Mouse (Mus musculus) neural tube, embryonic 10.5 days (tissue): ENCODE results near the gene Aqp3.

Experiments used
- DNase-seq: peaks from one replicate; pipeline ENCODE4 v3.0.0-alpha.2; 2017; ENCODE audit warnings: low spot score; ENCODE audit errors: extremely low spot score

Aqp3 gene

DNA sequence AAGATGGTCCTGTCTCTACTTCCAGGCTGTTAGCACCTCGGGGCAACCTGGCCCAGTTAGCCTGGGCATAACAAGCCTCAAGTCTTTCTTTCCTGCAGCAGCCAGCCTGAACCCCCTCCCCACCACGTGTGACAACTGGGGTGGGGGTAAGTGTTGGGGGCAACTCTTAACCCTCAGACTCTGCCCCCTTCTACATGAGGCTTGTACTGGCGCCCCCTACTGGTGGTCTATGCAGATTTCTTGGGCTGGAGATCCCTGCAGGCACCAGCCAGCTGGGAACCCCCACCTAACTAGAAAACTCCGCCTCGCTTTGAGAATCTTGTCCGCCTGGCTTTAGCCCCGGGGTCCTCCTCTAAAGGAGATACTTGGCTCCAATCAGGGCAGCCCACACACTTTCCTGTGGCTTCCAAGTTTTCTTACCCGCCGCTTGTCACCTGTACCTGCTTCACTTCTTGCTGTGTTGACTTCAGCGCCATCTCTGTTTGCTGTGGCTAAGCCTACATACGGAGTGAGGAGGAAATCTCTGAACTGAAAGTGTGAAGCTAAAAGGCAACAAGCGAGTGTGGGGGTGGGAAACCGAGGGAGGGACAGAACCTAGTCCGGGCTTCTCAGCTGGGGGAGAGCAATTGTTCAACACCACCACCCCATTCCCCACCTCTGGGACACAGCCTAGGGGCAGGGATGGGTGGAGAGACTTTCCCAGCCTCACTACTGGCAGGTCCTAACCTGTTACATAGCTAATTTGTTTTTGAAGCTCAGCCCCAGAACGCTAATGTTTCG is 33.9 kb downstream of the Aqp3 start:
- DNase-seq, result peak; percentile 48

DNA sequence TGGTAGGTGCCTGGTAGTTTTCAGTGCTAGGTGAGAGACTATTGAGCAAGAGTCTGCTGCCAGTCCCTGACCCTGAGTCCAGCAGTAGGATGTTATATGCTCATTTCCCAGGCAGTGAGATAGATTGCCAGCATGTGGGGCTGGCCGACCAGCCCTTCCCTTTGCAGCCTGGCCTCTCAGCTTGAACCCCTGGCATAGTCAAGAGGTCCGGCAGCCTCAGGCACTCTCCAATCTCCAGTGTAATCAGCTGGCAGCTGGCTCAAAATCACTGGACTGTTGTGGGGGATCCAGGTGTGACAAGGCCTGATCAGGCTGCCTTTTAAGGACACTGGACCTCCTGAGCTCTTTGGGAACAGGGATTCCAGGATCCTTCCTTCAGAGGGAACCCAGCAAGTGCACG is 34.6 kb downstream of the Aqp3 start:
- DNase-seq, result no peak

DNA sequence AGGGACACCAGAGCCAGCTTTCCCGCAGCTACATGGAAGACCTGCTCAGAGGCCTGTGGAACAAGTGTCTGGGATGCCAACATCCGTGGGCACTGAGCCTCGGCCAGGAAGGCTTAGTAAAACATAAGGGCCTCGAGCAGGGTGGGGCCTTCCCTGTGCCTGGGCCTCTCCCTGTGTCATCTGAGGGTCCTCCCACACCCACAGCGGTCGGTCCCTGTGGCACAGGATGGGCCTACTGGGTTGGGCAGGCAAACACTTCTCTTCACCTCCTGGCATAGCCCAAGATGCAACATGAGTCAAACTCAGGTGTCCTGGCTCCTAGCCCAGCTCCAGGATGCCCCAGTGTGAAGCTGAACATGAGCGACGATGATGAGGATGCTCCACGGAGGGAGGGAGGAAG is 40.6 kb downstream of the Aqp3 start:
- DNase-seq, result no peak

DNA sequence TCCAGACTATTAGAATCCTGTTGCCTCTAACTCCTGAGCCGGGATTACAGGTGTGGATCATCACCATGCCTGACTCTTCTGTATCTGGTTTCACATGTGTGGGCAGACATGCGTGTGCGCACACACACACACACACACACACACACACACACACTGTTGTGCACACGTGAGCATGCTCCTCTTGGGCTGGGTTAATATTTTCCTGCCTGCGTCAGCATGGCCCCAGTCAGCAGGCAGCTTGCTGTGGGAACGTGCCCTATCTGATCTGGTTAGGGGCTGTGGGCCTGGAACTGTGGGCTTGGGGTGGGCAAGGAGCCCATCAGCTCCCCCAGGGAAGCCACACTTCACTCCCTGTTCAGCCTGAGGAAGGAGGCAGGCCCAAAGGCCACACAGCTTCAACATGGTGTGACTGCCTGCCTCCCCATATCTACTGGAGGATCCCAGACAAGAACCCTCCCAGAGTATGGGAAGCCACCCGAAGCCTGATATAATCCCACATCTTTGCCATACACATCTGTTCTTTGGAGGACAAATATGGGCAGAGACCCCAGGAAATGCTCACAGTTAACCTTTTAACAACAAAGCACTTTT is 41.1 kb downstream of the Aqp3 start:
- DNase-seq, result no peak

DNA sequence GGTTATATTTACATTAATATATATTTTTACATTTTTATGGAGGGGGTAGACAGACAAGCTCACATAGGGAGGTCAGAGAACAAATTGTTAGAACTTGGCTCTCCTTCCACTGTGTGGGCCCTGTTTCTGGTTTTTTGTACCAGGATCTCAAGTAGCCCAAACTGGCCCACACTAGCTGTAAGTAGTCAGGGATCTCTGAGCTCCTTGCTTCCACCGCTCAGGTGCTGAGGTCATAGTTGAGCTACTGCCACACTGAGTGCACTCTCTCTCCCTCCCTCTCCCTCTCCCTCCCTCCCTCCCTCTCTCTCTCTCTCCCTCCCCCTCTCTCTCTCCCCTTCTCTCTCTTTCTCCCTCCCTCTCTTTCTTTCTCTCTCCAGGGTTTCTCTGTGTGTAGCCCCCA is 41.7 kb downstream of the Aqp3 start:
- DNase-seq, result no peak

DNA sequence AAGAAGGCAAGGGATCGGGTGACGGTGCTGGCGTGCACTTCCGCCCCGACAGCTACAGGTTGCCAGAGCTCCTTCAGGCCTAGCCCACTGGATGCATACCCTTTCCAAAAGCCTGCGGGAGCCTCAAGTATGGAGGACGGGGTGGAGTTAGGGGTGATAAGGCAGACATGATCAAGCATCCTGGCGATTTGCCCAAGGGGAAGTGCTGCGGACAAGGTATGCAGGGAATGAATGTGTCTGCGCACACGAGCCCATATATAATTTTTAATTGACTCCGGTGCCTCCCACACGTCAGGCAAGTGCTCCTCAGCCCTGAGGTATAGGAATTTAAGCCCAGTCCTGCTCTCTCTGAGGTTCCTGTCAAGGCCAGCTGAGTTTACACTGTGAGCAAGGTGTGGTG is 42.9 kb downstream of the Aqp3 start:
- DNase-seq, result no peak

DNA sequence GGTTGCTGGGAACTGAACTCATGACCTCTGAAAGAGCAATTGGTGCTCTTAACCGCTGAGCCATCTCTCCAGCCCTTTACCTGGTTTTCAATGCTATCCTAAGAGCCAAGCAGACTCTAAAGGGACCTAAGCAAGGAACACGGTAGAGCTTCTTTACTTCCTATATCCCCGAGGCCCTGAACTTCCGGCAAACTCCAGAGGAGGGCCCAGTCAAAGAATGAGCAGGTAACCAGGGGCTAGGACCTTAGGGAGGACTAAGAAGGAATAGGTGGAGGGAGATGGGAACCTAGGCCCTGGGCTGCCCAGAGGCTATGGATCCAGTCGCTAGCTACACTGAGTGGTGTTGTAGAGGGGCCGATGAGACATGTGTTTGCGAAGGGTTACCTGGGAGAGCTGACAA is 46.2 kb downstream of the Aqp3 start:
- DNase-seq, result no peak

DNA sequence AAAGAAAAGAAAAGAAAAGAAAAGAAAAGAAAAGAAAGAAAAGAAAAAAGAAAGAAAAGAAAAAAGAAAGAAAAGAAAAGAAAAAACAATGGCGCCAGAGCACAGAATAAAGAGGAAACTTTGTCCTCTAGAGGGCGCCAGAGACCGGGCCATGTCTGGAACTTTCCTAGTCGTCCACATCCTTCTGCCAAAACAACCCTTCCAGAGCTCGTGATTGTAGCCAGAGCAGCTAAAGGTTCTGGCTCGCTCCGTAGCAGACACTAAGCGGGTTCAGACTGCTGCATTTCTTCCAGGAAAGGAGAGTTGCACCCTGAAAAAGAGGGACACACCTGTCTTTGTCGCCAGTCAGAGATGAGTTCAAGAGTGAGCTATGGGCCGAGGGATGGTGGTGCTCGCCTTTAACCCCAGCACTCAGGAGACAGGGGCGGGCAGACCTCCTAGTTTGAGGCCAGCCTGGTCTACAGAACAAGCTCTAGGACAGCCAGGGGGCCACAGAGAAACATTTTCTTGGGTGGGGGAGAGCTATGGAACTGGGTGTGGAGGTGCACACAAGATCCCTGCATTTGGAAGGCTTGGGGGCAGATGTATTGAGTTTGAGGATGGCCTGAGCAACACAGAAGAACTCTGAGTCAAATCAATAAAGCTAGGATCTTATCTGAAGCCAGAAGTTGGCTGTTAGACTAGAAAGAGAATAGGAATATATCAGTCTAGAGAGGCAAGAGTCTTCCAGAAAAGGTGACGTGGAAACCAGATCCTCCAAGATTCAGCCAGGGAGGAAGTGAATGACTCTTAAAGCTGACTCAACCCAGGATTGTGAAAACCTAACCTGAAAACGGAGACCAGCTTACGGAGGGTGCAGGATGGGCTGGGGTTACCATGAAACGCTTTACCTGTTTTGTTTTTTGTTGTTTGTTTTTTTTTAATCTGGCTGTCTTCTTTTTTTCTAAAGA is 47.0 kb downstream of the Aqp3 start:
- peak; percentile 86 for DNase-seq

DNA sequence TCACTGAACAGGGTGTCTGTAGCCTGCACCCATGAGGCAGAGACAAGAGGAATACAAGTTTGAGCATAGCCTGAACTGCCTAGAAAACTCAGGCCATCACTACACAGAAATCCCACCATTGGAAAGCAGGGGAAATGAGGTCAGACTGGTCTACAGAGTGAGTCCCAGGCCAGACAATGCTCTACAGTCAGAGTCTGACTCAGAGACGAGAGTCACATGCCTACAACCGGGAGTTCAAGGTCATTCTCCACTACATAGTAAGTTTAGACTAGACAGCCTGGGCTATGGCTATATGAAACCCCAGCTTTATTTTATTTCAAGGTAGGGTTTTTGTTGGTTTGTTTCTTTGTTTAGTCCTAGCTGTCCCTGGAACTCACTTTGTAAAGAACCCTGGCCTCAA is 49.1 kb downstream of the Aqp3 start:
- DNase-seq, result no peak

DNA sequence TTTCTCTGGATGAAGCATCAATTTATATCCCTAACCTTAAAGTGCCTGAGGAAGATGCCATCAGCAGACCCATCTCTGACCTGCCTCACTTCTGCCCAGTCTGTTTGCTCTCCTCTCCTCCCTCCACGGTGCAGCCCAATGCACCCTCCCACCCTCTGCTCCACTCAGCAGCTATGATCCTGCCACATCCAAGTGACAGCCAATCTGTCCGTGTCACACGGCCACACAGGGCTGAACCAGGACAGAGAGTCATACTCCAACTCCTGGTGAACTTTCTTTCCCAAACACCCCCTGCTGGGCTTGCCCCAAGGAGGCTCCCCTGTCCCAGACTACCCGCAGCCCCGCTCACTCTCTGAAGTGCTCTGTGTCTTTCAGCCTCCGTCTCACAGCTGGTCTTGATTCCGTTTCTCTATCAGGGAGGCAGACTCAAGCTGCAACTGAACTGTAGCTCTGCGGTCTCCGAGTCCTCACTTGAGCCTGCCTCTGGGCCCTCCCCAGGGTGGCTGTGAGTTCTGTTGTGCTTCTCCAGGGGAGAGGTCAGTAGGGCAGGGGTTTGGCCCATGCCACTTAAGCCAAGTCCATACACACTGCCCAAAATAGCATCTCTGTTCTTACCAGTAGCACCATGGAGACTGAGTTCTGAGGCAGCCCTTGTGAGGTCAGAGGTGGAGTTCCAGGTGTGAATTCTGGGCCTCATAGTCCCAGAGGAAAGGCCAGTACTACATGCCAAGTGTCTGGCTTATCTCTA is 50.3 kb downstream of the Aqp3 start, which contains the start of gene Aqp7:
TSS of gene Aqp7 (minus strand) at position 616 of the 748 bp plus-strand sequence.
- no peak for DNase-seq

DNA sequence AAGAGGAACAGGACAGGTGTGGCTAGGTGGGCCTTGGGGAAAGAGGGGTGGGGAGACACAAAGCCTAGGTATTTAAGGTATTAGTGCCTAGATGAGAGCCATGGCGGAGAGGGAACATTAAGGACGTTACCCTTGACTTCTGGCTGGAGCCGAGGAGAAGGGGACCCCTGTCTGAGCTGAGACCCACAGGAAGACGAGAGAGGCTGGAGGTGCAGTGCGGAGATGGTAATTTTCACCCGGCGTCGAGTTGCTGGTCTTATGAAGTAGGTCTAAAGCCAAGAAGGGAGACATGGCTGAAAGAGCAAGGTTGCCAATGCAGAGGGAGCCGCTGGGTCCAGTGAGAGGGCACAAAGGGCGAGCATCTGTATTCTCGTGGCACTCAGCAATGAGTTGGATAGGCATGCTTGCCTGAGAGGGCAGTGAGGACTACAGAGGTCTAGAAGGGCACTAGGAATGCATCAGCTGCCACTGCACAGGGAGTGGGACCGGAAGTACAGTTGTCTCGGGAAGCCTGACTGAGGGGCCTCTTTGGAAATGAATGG is 51.7 kb downstream of the Aqp3 start:
- DNase-seq, result no peak

DNA sequence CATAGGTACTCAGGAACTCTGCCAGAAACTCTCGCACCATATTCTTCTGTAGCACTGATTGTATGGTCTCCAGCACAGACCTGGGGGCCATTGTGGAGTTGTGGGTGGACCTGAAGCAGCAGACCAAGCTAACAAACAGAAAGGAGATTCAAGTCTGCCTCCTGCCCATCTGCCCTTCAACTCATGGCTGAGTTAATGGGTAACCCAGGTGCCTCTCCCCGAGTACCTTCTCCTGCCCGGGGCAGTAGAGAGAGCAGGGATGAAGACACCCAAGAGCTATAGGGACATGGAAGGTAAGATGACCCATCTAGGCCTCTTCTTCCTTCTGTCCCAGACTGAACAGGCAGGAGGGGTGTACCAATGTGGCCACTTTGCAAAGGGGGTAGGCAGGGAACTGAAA is 52.7 kb downstream of the Aqp3 start:
- DNase-seq, result no peak

DNA sequence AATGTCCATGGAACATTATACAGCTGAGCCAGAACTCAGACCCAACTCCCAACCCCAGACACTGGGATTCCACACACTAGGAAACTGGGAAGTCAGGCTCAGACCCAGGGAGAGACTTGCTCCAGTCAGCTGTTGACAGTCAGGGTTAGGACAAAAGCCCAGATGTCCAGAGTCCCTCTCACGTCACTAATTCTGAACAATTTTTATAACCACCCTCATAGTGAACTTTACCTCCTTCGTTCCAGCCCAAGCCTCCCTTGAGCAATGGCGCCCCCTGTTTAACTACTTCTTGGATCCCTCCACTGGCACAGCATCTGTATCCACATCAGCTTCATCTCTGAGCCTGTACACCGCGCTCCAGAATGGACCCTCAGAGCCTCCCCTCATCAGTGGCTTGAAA is 54.0 kb downstream of the Aqp3 start:
- no peak for DNase-seq

DNA sequence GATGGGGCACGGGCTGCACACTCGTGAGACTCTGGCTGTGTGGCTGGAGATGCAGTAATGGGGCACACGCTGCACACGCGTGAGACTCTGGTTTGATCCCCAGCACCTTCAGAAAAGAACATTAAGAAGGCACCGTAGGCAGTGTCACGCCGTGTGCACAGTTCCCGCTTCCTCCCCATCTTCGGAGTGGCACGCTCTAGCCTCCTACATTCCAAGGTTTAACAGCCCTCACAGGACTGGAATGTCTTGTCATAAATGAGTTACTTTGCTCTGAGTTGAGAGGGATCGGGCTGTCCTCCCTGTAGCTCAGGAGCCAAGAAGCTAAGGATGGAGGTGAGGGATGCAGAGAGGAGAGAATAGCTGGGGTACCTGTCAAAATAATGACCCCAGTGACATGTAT is 55.1 kb downstream of the Aqp3 start:
- no peak for DNase-seq
